Mouse (Mus musculus) megakaryocyte, adult 5-6 weeks (primary cell): ENCODE results near the gene Pitpnm2. TPM values are rescaled to one million over a fixed set of nuclear protein-coding genes. Genes with fewer than 3 reads are reported as not detected.

Experiments
- ATAC-seq: 2 replicates; pipeline ENCODE4 v1.8.0; 2016; ENCODE audit warnings: mild to moderate bottlenecking, inconsistent platforms; ENCODE audit not compliant: poor library complexity, severe bottlenecking
- total RNA-seq, 2 experiments: library from RNA; stranded (forward) in 1 of 2; stranded (reverse) in 1 of 2; fragments of 153-499, 151-499 nt in 1 of 2; fragments of 221-1000, 200-1000 nt in 1 of 2; gene quantifications; 2 replicates each; pipeline versions ENCODE4 v1.2.3 to v1.2.4; 2015 to 2017

Gene Pitpnm2
- total RNA-seq, 2 experiments from 2014 or later, result 1.2 to 3.3 TPM

GRCm38 (mm10) chr5:124205211-124205610 is 44.3 kb downstream of the Pitpnm2 start:
- no peak for ATAC-seq

- ATAC-seq, result no peak
Observed at GRCm38 (mm10) chr5:124204127-124204794, 45.3 kb downstream of the Pitpnm2 start.

- no peak for ATAC-seq
Observed at GRCm38 (mm10) chr5:124203251-124203650, 46.3 kb downstream of the Pitpnm2 start.

GRCm38 (mm10) chr5:124202071-124202470 is 47.5 kb downstream of the Pitpnm2 start:
- no peak for ATAC-seq

- ATAC-seq, result no peak
Observed at GRCm38 (mm10) chr5:124201564-124201963, 48.0 kb downstream of the Pitpnm2 start.

- no peak for ATAC-seq
Observed at GRCm38 (mm10) chr5:124200844-124201243, 48.7 kb downstream of the Pitpnm2 start.

GRCm38 (mm10) chr5:124199168-124199567 is 50.4 kb downstream of the Pitpnm2 start:
- ATAC-seq, result no peak

- no peak for ATAC-seq
Observed at GRCm38 (mm10) chr5:124198473-124198872, 51.1 kb downstream of the Pitpnm2 start.

- no peak for ATAC-seq
Observed at GRCm38 (mm10) chr5:124196082-124196481, 53.5 kb downstream of the Pitpnm2 start.

- no peak for ATAC-seq
Observed at GRCm38 (mm10) chr5:124194386-124195084, 55.0 kb downstream of the Pitpnm2 start.

- no peak for ATAC-seq
Observed at GRCm38 (mm10) chr5:124193286-124194112, 56.1 kb downstream of the Pitpnm2 start.

- no peak for ATAC-seq
Observed at GRCm38 (mm10) chr5:124192726-124193285, 56.8 kb downstream of the Pitpnm2 start.

- no peak for ATAC-seq
Observed at GRCm38 (mm10) chr5:124192251-124192710, 57.3 kb downstream of the Pitpnm2 start.

- no peak for ATAC-seq
Observed at GRCm38 (mm10) chr5:124190146-124190870, 59.3 kb downstream of the Pitpnm2 start.

- no peak for ATAC-seq
Observed at GRCm38 (mm10) chr5:124189572-124189981, 60.0 kb downstream of the Pitpnm2 start.

- ATAC-seq, result no peak
Observed at GRCm38 (mm10) chr5:124187508-124188311, 61.9 kb downstream of the Pitpnm2 start.

GRCm38 (mm10) chr5:124186981-124187507 is 62.5 kb downstream of the Pitpnm2 start:
- no peak for ATAC-seq

- ATAC-seq, result no peak
Observed at GRCm38 (mm10) chr5:124186465-124186854, 63.1 kb downstream of the Pitpnm2 start.

- ATAC-seq, result no peak
Observed at GRCm38 (mm10) chr5:124185706-124186464, 63.7 kb downstream of the Pitpnm2 start.
